Mouse (Mus musculus) heart, adult 8-10 months (tissue): Measurements from ENCODE around the gene Vps37c. TPM values are rescaled to one million over a fixed set of nuclear protein-coding genes. Genes with fewer than 3 reads are reported as not detected.

Experiments
- DNase-seq: peaks from one replicate; pipeline ENCODE4 v3.0.0; 2022; ENCODE audit warnings: low spot score
- total RNA-seq, 4 experiments: library from RNA; stranded (reverse); gene quantifications; 2 replicates each; pipeline ENCODE4 v1.2.4; 2022

The Vps37c gene
- 10 to 100 TPM; 21.0 to 25.1 (median 23.0) TPM for total RNA-seq

- DNase-seq: peak; percentile 94
Observed at GRCm38 (mm10) chr19:10688537-10689352, at the start of gene Vps37c. Vps37c (plus strand) TSS chr19:10688735.

GRCm38 (mm10) chr19:10640080-10640479, 48.5 kb upstream of the Vps37c start:
- DNase-seq: no peak

- DNase-seq: no peak
Observed at GRCm38 (mm10) chr19:10640589-10641378, 47.8 kb upstream of the Vps37c start.

GRCm38 (mm10) chr19:10645616-10646015, 42.9 kb upstream of the Vps37c start:
- DNase-seq: peak; percentile 16

GRCm38 (mm10) chr19:10648156-10648555, 40.4 kb upstream of the Vps37c start:
- no peak for DNase-seq

GRCm38 (mm10) chr19:10656058-10656457, 32.5 kb upstream of the Vps37c start:
- DNase-seq: no peak

GRCm38 (mm10) chr19:10657742-10658141, 30.8 kb upstream of the Vps37c start:
- DNase-seq: no peak

- DNase-seq: no peak
Observed at GRCm38 (mm10) chr19:10658406-10658805, 30.1 kb upstream of the Vps37c start.

- DNase-seq: no peak
Observed at GRCm38 (mm10) chr19:10661373-10661772, 27.2 kb upstream of the Vps37c start.

GRCm38 (mm10) chr19:10661919-10662318, 26.6 kb upstream of the Vps37c start:
- no peak for DNase-seq

GRCm38 (mm10) chr19:10662665-10663064, 25.9 kb upstream of the Vps37c start:
- DNase-seq: no peak

- no peak for DNase-seq
Observed at GRCm38 (mm10) chr19:10665093-10665492, 23.4 kb upstream of the Vps37c start.

- peak; percentile 60 for DNase-seq
Observed at GRCm38 (mm10) chr19:10665499-10665898, 23.0 kb upstream of the Vps37c start.

- DNase-seq: no peak
Observed at GRCm38 (mm10) chr19:10671319-10671718, 17.2 kb upstream of the Vps37c start.

- DNase-seq: no peak
Observed at GRCm38 (mm10) chr19:10671854-10672417, 16.6 kb upstream of the Vps37c start.

- no peak for DNase-seq
Observed at GRCm38 (mm10) chr19:10673275-10673674, 15.3 kb upstream of the Vps37c start.

GRCm38 (mm10) chr19:10676656-10677055, 11.9 kb upstream of the Vps37c start:
- no peak for DNase-seq

GRCm38 (mm10) chr19:10677915-10678771, 10.4 kb upstream of the Vps37c start, which contains the start of gene Pga5:
Pga5 (minus strand) TSS chr19:10678071.
- DNase-seq: peak; percentile 82

- no peak for DNase-seq
Observed at GRCm38 (mm10) chr19:10678772-10679067, 9.8 kb upstream of the Vps37c start.

- DNase-seq: no peak
Observed at GRCm38 (mm10) chr19:10681571-10681970, 7.0 kb upstream of the Vps37c start.

- no peak for DNase-seq
Observed at GRCm38 (mm10) chr19:10685081-10685480, 3.5 kb upstream of the Vps37c start.

- DNase-seq: no peak
Observed at GRCm38 (mm10) chr19:10685727-10686126, 2.8 kb upstream of the Vps37c start.
